Mouse (Mus musculus): ENCODE measurements at regions not wholly inside any gene's neighbourhood (a gene's known extent, or its start where the extent isn't known, plus 50 kb on each side); places are given as distances from the start of the nearest gene placed in this dataset.

DNA sequence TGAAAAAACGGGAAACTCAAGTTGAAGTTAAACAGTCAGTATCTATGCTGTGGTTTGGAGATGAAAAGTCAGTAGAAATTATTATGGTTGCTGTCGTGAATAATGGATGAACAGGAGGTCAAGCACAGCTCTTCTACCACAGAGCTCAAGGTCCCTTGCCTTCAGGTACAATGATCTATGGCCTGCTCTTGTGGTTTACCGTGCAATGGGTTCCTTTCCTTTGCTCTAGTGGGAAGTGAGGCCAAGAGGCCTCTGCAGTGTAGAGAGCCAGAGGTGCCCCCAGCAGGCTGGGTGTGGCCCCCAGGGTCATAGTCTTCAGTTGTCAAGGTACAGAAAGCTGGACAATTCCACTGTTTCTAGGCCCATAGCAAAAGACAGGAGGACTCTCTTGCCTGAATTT lies 255.0 kb upstream of the Shh start:
- no peak for ATAC-seq
- Histone ChIP-seq H3K27ac (no peak overlapping the region), H3K27me3 (ENCODE audit: insufficient read depth, low read length) (no peaks in the 10 kb centered on the region), H3K9ac (replicated peaks; ENCODE audit: low read length) (no peak overlapping the region), H3K4me2 (ENCODE audit: low read depth, low read length) (no peak overlapping the region), H3K4me3 (ENCODE audit: low read length) (no peak overlapping the region), H3K4me1 (ENCODE audit: insufficient read depth, low read length) (no peaks in the 10 kb centered on the region), H3K36me3 (ENCODE audit: insufficient read depth, low read length) (no peaks in the 10 kb centered on the region), H3K9me3 (ENCODE audit: low read length) (no peaks in the 10 kb centered on the region)
- 83% methylated on average over 3 of the region's 3 CpGs for WGBS
- TF ChIP-seq CTCF (IDR thresholded peaks at IDR 0.05; ENCODE audit: low read depth) = no peak
- DNase-seq (ENCODE audit: low spot score) = no peak

- Histone ChIP-seq H3K36me3 (ENCODE audit: insufficient read depth, low read length) (no peaks in the 10 kb centered on the region), H3K4me2 (ENCODE audit: low read depth, low read length) (no peak overlapping the region), H3K4me1 (ENCODE audit: insufficient read depth, low read length) (no peaks in the 10 kb centered on the region), H3K4me3 (ENCODE audit: low read length) (no peak overlapping the region), H3K9ac (replicated peaks; ENCODE audit: low read length) (no peak overlapping the region), H3K27ac (no peak overlapping the region), H3K27me3 (ENCODE audit: insufficient read depth, low read length) (no peaks in the 10 kb centered on the region), H3K9me3 (ENCODE audit: low read length) (no peaks in the 10 kb centered on the region)
- no peak for TF ChIP-seq CTCF (IDR thresholded peaks at IDR 0.05; ENCODE audit: low read depth)
- ATAC-seq (no peak), DNase-seq (ENCODE audit: low spot score) (no peak)
- 89% methylated on average over 4 of the region's 4 CpGs for WGBS
Observed at GRCm38 (mm10) chr5:28714978-28715377, 247.9 kb upstream of the Shh start.

- H3K4me1 ChIP-seq (ENCODE audit: insufficient read depth, low read length) = no peaks in the 10 kb centered on the region
- DNase-seq (ENCODE audit: low spot score) (no peak), ATAC-seq (no peak)
- no peak overlapping the region for H3K27ac ChIP-seq
- no peak overlapping the region for H3K4me2 ChIP-seq (ENCODE audit: low read depth, low read length)
- H3K36me3 ChIP-seq (ENCODE audit: insufficient read depth, low read length) = no peaks in the 10 kb centered on the region
- H3K9ac ChIP-seq (replicated peaks; ENCODE audit: low read length) = no peak overlapping the region
- WGBS = 76% methylated on average over 4 of the region's 4 CpGs
- TF ChIP-seq CTCF (IDR thresholded peaks at IDR 0.05; ENCODE audit: low read depth) = no peak
- H3K4me3 ChIP-seq (ENCODE audit: low read length) = no peak overlapping the region
- H3K9me3 ChIP-seq (ENCODE audit: low read length) = no peaks in the 10 kb centered on the region
- no peaks in the 10 kb centered on the region for H3K27me3 ChIP-seq (ENCODE audit: insufficient read depth, low read length)
Observed at GRCm38 (mm10) chr5:28710517-28710916, 243.5 kb upstream of the Shh start.

GRCm38 (mm10) chr5:28709626-28710025 lies 242.6 kb upstream of the Shh start:
- Histone ChIP-seq H3K9ac (replicated peaks; ENCODE audit: low read length) (no peak overlapping the region), H3K4me3 (ENCODE audit: low read length) (no peak overlapping the region), H3K9me3 (ENCODE audit: low read length) (no peaks in the 10 kb centered on the region), H3K27ac (no peak overlapping the region), H3K4me2 (ENCODE audit: low read depth, low read length) (no peak overlapping the region), H3K27me3 (ENCODE audit: insufficient read depth, low read length) (no peaks in the 10 kb centered on the region), H3K4me1 (ENCODE audit: insufficient read depth, low read length) (no peaks in the 10 kb centered on the region), H3K36me3 (ENCODE audit: insufficient read depth, low read length) (no peaks in the 10 kb centered on the region)
- ATAC-seq = no peak
- no peak for TF ChIP-seq CTCF (IDR thresholded peaks at IDR 0.05; ENCODE audit: low read depth)
- 68% methylated on average over 2 of the region's 2 CpGs for WGBS
- DNase-seq (ENCODE audit: low spot score) = no peak

DNA sequence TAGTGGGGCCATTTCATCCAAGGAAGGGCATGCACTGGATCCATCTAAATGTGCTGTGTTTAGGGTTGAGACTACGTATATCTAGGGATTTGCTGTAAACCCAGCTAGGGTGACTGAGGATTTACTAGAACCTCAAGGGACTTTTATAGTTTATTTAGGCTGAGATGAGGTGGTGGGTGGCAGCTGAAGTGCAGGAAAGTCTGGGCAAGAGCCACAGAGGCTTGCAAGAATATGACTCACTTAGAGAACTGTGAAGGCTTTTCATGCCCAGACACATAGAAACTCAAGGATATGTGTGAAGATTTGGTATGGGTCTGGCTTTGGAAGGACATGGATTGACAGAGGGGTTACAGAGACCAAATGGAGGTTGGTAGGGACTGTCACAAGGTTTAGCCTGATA lies 237.3 kb upstream of the Shh start:
- Histone ChIP-seq H3K4me3 (ENCODE audit: low read length) (no peak overlapping the region), H3K36me3 (ENCODE audit: insufficient read depth, low read length) (no peaks in the 10 kb centered on the region), H3K27me3 (ENCODE audit: insufficient read depth, low read length) (no peaks in the 10 kb centered on the region), H3K4me1 (ENCODE audit: insufficient read depth, low read length) (no peaks in the 10 kb centered on the region), H3K27ac (no peak overlapping the region), H3K9me3 (ENCODE audit: low read length) (no peaks in the 10 kb centered on the region), H3K4me2 (ENCODE audit: low read depth, low read length) (no peak overlapping the region), H3K9ac (replicated peaks; ENCODE audit: low read length) (no peak overlapping the region)
- no peak for DNase-seq (ENCODE audit: low spot score)
- WGBS = 93% methylated on average over 1 of the region's 1 CpGs
- no peak for ATAC-seq
- TF ChIP-seq CTCF (IDR thresholded peaks at IDR 0.05; ENCODE audit: low read depth) = no peak

GRCm38 (mm10) chr5:28696966-28697365 lies 229.9 kb upstream of the Shh start:
- TF ChIP-seq CTCF (IDR thresholded peaks at IDR 0.05; ENCODE audit: low read depth) = no peak
- no peaks in the 10 kb centered on the region for H3K27me3 ChIP-seq (ENCODE audit: insufficient read depth, low read length)
- H3K36me3 ChIP-seq (ENCODE audit: insufficient read depth, low read length) = no peaks in the 10 kb centered on the region
- no peak overlapping the region for H3K27ac ChIP-seq
- H3K9ac ChIP-seq (replicated peaks; ENCODE audit: low read length) = no peak overlapping the region
- H3K4me1 ChIP-seq (ENCODE audit: insufficient read depth, low read length) = no peaks in the 10 kb centered on the region
- no peaks in the 10 kb centered on the region for H3K9me3 ChIP-seq (ENCODE audit: low read length)
- DNase-seq (ENCODE audit: low spot score) = no peak
- 0 out of 2 replicates have a peak, but pooled peaks have one; percentile 24 for ATAC-seq
- WGBS = 59% methylated on average over 3 of the region's 3 CpGs
- no peak overlapping the region for H3K4me3 ChIP-seq (ENCODE audit: low read length)
- H3K4me2 ChIP-seq (ENCODE audit: low read depth, low read length) = no peak overlapping the region

- H3K27me3 ChIP-seq (ENCODE audit: insufficient read depth, low read length) = no peaks in the 10 kb centered on the region
- H3K4me3 ChIP-seq (ENCODE audit: low read length) = no peak overlapping the region
- ATAC-seq (0 out of 2 replicates have a peak, but pooled peaks have one; percentile 35), DNase-seq (ENCODE audit: low spot score) (no peak)
- TF ChIP-seq CTCF (IDR thresholded peaks at IDR 0.05; ENCODE audit: low read depth) = no peak
- H3K9me3 ChIP-seq (ENCODE audit: low read length) = no peaks in the 10 kb centered on the region
- H3K4me2 ChIP-seq (ENCODE audit: low read depth, low read length) = no peak overlapping the region
- no peaks in the 10 kb centered on the region for H3K36me3 ChIP-seq (ENCODE audit: insufficient read depth, low read length)
- 55% methylated on average over 6 of the region's 6 CpGs for WGBS
- H3K9ac ChIP-seq (replicated peaks; ENCODE audit: low read length) = no peak overlapping the region
- H3K27ac ChIP-seq = no peak overlapping the region
- H3K4me1 ChIP-seq (ENCODE audit: insufficient read depth, low read length) = peaks cover 8% of the 10 kb centered on the region; the same call in 1 of the 2 replicates
Observed at GRCm38 (mm10) chr5:28690110-28690509, 223.1 kb upstream of the Shh start.

All from hindbrain, postnatal 0 days (tissue).